Mouse (Mus musculus): ENCODE measurements around the gene Lekr1.

DNA sequence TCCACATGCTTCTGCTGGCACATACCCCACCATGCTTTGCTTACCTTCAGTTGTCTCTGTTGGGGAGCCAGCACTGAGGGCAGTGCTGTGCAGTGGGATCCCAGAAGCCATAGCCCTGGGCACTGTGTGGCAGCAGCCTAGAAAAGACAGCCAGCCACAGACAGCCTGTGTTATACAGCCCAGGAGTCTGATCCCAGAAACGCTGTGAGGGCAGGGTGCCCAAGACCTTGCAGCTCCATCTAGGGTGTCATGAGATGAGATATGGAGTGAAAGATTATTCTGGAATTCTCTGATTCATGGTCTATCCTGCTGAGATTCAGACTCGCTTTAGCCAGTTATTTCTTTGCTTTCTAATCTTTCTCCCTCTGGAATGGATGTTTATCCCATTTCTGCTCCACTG lies 51.4 kb downstream of the Lekr1 start:
- TF ChIP-seq POLR2A (IDR thresholded peaks at IDR 0.05; ENCODE audit: low read depth, low read length) (no peak), CTCF (IDR thresholded peaks at IDR 0.05; ENCODE audit: extremely low read depth, insufficient read length, insufficient replicate concordance, low read depth, low read length) (no peak)

Measured in small intestine, adult 2 months (tissue).